Mouse (Mus musculus) heart, embryonic 14.5 days (tissue): Measurements from ENCODE around the gene Tbx3. TPM values are rescaled to one million over a fixed set of nuclear protein-coding genes. Genes with fewer than 3 reads are reported as not detected.

Experiments
- ATAC-seq: fragments of 200-750 bp; cut with Nextera tagmentation; 2 replicates; pipeline ENCODE4 v1.8.0; 2017; ENCODE audit warnings: low read depth, moderate TSS enrichment; ENCODE audit not compliant: insufficient number of reproducible peaks, insufficient read depth, low FRiP score
- H3K27ac ChIP-seq, 2 experiments: fragments of 200-500 bp in 1 of 2; fragments of 300-500 bp in 1 of 2; sonication (generic) in 1 of 2; replicated peaks in 1 of 2; 2 replicates each; pipeline ENCODE4 v1.5.1; 2012 to 2014; ENCODE audit warnings: low read depth in 2 of 2, low read length in 2 of 2, control low read depth in 1 of 2, mild to moderate bottlenecking in 1 of 2, mixed read lengths in 1 of 2; ENCODE audit not compliant: control insufficient read depth in 1 of 2, insufficient read depth in 1 of 2
- H3K27me3 ChIP-seq: fragments of 300-500 bp; sonication (generic); 2 replicates; pipeline ENCODE4 v1.6.1; 2014; ENCODE audit warnings: mild to moderate bottlenecking, low read length, control low read depth; ENCODE audit not compliant: control insufficient read depth, insufficient read depth
- H3K36me3 ChIP-seq: fragments of 300-500 bp; sonication (generic); 2 replicates; pipeline ENCODE4 v1.6.1; 2014; ENCODE audit warnings: mild to moderate bottlenecking, control low read depth, low read length, mixed read lengths; ENCODE audit not compliant: control insufficient read depth, insufficient read depth
- H3K4me1 ChIP-seq, 2 experiments: fragments of 200-500 bp in 1 of 2; fragments of 300-500 bp in 1 of 2; sonication (generic) in 1 of 2; 2 replicates each; pipeline ENCODE4 v1.6.1; 2012 to 2014; ENCODE audit warnings: low read length in 2 of 2, control low read depth in 1 of 2, mixed read lengths in 1 of 2; ENCODE audit not compliant: control insufficient read depth in 2 of 2, insufficient read depth in 2 of 2
- H3K4me2 ChIP-seq: fragments of 300-500 bp; sonication (generic); 2 replicates; pipeline ENCODE4 v1.6.1; 2014; ENCODE audit warnings: mild to moderate bottlenecking, low read length
- H3K4me3 ChIP-seq, 2 experiments: fragments of 200-500 bp in 1 of 2; fragments of 300-500 bp in 1 of 2; sonication (generic) in 1 of 2; 2 replicates each; pipeline ENCODE4 v1.5.1; 2012 to 2014; ENCODE audit warnings: low read length in 2 of 2, mild to moderate bottlenecking in 2 of 2, control low read depth in 1 of 2, low read depth in 1 of 2, moderate library complexity in 1 of 2; ENCODE audit not compliant: control insufficient read depth in 1 of 2, insufficient read depth in 1 of 2
- H3K9ac ChIP-seq: fragments of 300-500 bp; sonication (generic); 2 replicates; pipeline ENCODE4 v1.6.1; 2014; ENCODE audit warnings: mild to moderate bottlenecking, low read length
- H3K9me3 ChIP-seq: fragments of 300-500 bp; sonication (generic); 2 replicates; pipeline ENCODE4 v1.6.1; 2016; ENCODE audit warnings: low read length, control low read depth; ENCODE audit not compliant: control insufficient read depth
- WGBS: fragments of 180-500 bp; shearing (Covaris S2); extraction: QIAGEN DNeasy Blood & Tissue Kit; methylation state at CpG from one replicate; pipeline ENCODE4 v1.1.7; 2014; 5-methylcytosine and 5-hydroxymethylcytosine counted together
- polyA plus RNA-seq: library from polyadenylated mRNA; unstranded; fragments of >200 nt; fragmentation: Nextera tagmentation; extraction: Ambion mirVana; gene quantifications from 2 replicates; pipeline ENCODE4 v1.2.1, GENCODE M21; 2014

The Tbx3 gene
- polyA plus RNA-seq, 1 experiment from 2014 or later, result 7.9 TPM

DNA sequence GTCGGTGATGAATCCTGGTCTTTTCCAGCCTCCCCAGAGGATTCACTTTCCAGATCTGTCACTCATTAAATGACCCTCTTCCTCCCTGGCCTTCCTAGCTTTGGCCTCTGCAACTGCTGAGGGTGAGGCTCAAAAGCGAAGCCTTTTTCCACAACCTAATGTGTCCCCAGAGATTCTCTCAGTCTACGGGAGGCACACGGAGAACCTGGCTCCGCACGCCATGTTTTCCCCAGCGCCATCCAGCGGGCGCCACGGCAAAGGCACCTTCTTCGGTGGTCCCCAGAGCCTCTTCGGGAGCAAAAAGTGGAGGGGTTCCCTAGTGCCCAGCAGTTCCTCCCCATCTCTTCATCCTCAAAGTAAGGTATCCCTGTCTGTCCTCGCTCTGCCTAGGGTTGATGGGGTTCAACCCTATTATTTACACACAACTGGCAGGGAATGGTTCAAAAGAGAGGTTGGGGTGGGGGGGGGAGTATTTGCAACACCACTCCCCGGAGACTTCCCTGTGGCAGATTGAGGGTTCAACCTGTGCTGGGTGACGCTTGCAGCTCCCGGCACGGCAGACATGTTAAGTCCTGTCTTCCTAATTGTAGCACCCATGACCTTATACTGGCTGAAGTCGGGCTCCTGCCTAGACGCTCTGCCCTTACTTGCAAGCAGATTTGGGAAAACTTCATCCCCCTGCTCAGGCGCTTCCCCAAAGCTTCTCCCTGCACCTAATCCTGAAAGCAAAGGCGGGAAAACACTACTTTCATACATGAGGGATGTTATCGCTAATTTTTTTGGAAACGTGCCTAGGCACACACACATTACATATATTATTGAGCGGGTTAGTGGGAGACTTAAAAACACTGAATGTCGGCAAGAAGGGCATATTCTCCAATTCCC, 9.7 kb upstream of the Tbx3 start:
- H3K4me2 ChIP-seq, result no peak overlapping the region
- H3K9ac ChIP-seq, result no peak overlapping the region
- H3K4me1 ChIP-seq, result no peaks in the 10 kb centered on the region
- H3K9me3 ChIP-seq, result no peaks in the 10 kb centered on the region
- no peak overlapping the region for H3K4me3 ChIP-seq
- no peak overlapping the region for H3K27ac ChIP-seq
- H3K36me3 ChIP-seq, result no peaks in the 10 kb centered on the region
- H3K27me3 ChIP-seq, result peaks cover 99% of the 10 kb centered on the region
- WGBS, result 4% methylated on average over 25 of the region's 25 CpGs
- ATAC-seq, result no peak

DNA sequence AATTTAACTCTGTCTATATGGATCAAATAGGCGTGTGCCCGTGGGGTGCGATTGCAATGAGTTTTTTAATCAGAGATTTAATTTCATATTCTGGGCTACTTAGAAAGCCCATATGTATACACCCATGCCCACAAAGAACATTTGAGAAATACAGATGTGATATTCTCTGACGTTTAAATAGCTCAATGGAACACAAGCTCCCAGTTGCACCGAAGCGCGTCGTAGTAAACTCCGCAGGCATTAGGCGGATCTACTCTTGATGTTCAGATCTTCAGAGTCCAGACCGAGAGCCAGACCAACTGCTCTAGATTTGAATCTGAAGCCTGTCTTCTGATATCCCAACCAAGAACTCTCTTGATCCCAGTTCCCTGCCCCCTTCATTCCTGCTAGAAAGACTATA, 9.0 kb upstream of the Tbx3 start:
- Histone ChIP-seq H3K36me3 (no peaks in the 10 kb centered on the region), H3K4me3 (no peak overlapping the region), H3K9me3 (no peaks in the 10 kb centered on the region), H3K9ac (no peak overlapping the region), H3K27ac (no peak overlapping the region), H3K4me2 (no peak overlapping the region), H3K27me3 (peaks cover 99% of the 10 kb centered on the region), H3K4me1 (no peaks in the 10 kb centered on the region)
- ATAC-seq, result no peak
- 3% methylated on average over 11 of the region's 11 CpGs for WGBS

DNA sequence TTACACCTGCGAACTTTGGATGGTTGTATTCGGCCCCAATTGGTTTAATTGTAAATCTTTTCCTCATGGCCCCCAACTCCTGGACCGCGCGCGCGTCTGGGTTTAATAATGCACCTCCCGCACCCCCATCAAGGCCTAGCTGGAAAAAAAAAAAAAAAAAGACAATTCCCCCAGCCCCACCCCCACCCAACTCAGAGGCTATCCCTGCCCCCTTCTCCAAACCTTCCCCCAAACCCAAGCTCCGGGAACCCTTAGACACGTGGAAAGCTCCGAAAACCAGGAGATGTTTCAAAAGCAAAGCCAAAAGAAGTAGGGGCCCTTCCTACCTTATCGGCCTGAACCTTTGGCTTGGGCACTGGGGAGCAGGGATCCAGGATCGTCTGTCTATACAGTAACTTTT, 8.1 kb upstream of the Tbx3 start:
- no peak for ATAC-seq
- WGBS, result 2% methylated on average over 13 of the region's 13 CpGs
- no peaks in the 10 kb centered on the region for H3K36me3 ChIP-seq

DNA sequence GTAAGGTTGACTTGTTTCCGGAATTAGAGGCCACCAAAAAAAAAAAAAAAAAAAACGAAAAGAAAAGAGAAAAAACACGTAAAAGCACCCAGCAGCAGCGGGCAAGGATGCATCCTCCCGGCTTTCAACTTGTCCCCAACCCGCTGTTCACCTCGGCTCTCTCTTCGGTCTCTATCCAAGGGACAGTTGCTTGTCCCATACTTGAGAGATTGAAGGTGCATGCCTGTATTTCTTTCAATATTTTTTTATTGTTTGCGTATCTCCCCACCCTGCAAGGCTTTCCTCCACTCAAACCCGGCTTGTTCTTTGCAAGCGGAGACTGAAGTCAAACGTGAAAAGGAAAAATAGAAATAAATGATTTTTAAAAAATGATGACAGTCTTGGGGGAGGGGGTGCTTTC, 7.7 kb upstream of the Tbx3 start:
- 3% methylated on average over 12 of the region's 12 CpGs for whole genome bisulfite sequencing
- Histone ChIP-seq H3K36me3 (no peaks in the 10 kb centered on the region), H3K9ac (no peak overlapping the region), H3K9me3 (no peaks in the 10 kb centered on the region), H3K4me1 (no peaks in the 10 kb centered on the region; a peak in 1 of 4 replicates), H3K27me3 (peaks cover 99% of the 10 kb centered on the region), H3K4me3 (no peak overlapping the region), H3K4me2 (no peak overlapping the region), H3K27ac (no peak overlapping the region)
- ATAC-seq, result no peak

More for the DNA sequence above, 8.1 kb upstream of the Tbx3 start:
- Histone ChIP-seq H3K9me3 (no peaks in the 10 kb centered on the region), H3K4me3 (no peak overlapping the region), H3K27me3 (peaks cover 99% of the 10 kb centered on the region), H3K4me2 (no peak overlapping the region), H3K4me1 (no peaks in the 10 kb centered on the region; a peak in 1 of 4 replicates), H3K9ac (no peak overlapping the region), H3K27ac (no peak overlapping the region)

DNA sequence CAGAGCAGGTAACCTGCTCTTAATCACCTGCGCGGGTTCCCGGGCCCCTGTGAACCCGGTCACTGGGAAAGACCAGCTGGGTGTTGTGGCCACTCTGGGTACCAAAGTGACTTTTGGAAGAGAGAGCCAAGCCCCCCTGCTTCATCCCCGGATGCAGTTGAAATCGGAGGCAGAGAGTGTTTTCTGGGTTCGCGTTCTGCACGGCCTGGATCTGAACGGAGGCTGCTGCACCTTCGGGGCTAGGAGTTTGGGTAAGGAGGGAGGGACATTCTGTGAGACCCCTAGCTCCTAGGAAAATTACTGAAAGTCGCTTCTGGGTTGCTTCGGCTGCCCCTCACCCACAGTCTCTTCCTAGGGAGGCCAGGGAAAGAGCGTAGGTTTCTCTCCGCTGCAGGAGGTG, 7.2 kb upstream of the Tbx3 start:
- H3K4me2 ChIP-seq, result no peak overlapping the region
- H3K27me3 ChIP-seq, result peaks cover 98% of the 10 kb centered on the region
- 2% methylated on average over 15 of the region's 15 CpGs for WGBS
- no peak overlapping the region for H3K27ac ChIP-seq
- no peaks in the 10 kb centered on the region for H3K36me3 ChIP-seq
- no peak for ATAC-seq
- no peak overlapping the region for H3K4me3 ChIP-seq
- peaks cover 2 to 3% of the 10 kb centered on the region in 2 experiments; a peak in 2 of 4 replicates for H3K4me1 ChIP-seq
- no peak overlapping the region for H3K9ac ChIP-seq
- no peaks in the 10 kb centered on the region for H3K9me3 ChIP-seq

DNA sequence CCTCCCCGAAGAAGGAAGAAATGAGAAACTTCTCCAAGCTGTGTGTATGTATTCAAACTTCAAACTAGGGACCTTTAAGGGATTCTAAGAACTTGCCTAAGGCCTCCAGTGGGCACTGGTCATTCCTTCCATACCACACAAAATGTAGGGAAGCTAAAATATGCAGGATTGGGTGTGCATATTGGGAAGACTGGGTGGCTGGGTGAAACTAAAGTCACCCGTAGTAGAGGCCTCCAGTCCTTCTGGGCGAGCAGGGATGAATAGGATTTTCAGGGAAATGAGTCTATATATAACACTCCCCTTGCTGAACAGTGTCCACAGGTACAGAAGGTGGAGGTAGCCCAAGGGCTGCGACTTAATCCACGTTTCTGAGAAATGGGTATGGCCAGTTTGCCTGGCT, 6.7 kb upstream of the Tbx3 start:
- Histone ChIP-seq H3K4me1 (peaks cover 5 to 7% of the 10 kb centered on the region in 2 experiments; a peak in 3 of 4 replicates), H3K4me2 (no peak overlapping the region), H3K27me3 (peaks cover 98% of the 10 kb centered on the region), H3K9ac (no peak overlapping the region), H3K4me3 (no peak overlapping the region), H3K36me3 (no peaks in the 10 kb centered on the region), H3K27ac (no peak overlapping the region), H3K9me3 (no peaks in the 10 kb centered on the region)
- 12% methylated on average over 5 of the region's 5 CpGs for WGBS
- no peak for ATAC-seq

DNA sequence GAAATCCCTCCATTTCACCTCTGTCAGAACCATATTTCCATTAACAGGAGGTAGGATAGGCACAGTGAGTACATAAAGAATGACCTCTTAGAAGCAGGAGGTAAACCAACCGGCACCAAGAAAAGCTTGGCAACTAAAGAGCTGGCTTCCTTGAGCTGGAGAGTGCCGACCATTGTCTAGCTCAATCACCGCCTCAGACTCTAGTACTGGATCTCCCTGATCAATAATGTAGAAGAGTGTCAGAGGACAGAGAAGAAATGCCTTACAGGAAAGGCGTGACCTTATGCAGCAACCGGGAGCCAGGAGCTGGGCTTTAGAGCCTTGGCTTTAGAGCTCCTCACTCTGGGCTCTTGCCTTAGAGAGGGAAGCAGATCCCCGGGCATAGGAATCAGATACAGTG, 4.7 kb upstream of the Tbx3 start:
- H3K27me3 ChIP-seq, result peaks cover 89% of the 10 kb centered on the region
- peaks cover 17 to 21% of the 10 kb centered on the region in 2 experiments for H3K4me1 ChIP-seq
- H3K9me3 ChIP-seq, result no peaks in the 10 kb centered on the region
- 21% methylated on average over 6 of the region's 6 CpGs for WGBS
- no peak overlapping the region for H3K27ac ChIP-seq
- no peak overlapping the region for H3K4me2 ChIP-seq
- H3K4me3 ChIP-seq, result no peak overlapping the region
- ATAC-seq, result no peak
- H3K9ac ChIP-seq, result no peak overlapping the region
- no peaks in the 10 kb centered on the region for H3K36me3 ChIP-seq
